Mouse (Mus musculus): ENCODE results near the gene Zfp607b. TPM values are rescaled to one million over a fixed set of nuclear protein-coding genes. Genes with fewer than 3 reads are reported as not detected.
A peak's percentile ranks its signal among the peaks of the same experiment; 100 is the strongest.

The Zfp607b gene
- polyA plus RNA-seq (2017; shearing (Covaris generic)) = 1 to 10 TPM; 2.1 TPM

- peak; percentile 98 for ATAC-seq
Measured at GRCm38 (mm10) chr7:27688815-27689612, at the start of gene Zfp607b. Zfp607b (plus strand) TSS chr7:27689340.

GRCm38 (mm10) chr7:27644471-27644870 lies 44.7 kb upstream of the Zfp607b start:
- no peak for ATAC-seq

GRCm38 (mm10) chr7:27646516-27646915 lies 42.6 kb upstream of the Zfp607b start:
- ATAC-seq = no peak

- no peak for ATAC-seq
Measured at GRCm38 (mm10) chr7:27647281-27648002, 41.7 kb upstream of the Zfp607b start.

GRCm38 (mm10) chr7:27649723-27650122 lies 39.4 kb upstream of the Zfp607b start:
- no peak for ATAC-seq

GRCm38 (mm10) chr7:27650949-27651348 lies 38.2 kb upstream of the Zfp607b start:
- peak; percentile 52 for ATAC-seq

- no peak for ATAC-seq
Measured at GRCm38 (mm10) chr7:27653681-27654437, 35.3 kb upstream of the Zfp607b start, which contains the start of gene Ttc9b. Ttc9b (plus strand) TSS chr7:27653915.

- no peak for ATAC-seq
Measured at GRCm38 (mm10) chr7:27654607-27655276, 34.4 kb upstream of the Zfp607b start.

- ATAC-seq = no peak
Measured at GRCm38 (mm10) chr7:27655545-27655944, 33.6 kb upstream of the Zfp607b start.

- ATAC-seq = no peak
Measured at GRCm38 (mm10) chr7:27656600-27656999, 32.5 kb upstream of the Zfp607b start.

- ATAC-seq = no peak
Measured at GRCm38 (mm10) chr7:27657824-27658395, 31.2 kb upstream of the Zfp607b start.

- no peak for ATAC-seq
Measured at GRCm38 (mm10) chr7:27658712-27659663, 30.2 kb upstream of the Zfp607b start.

- no peak for ATAC-seq
Measured at GRCm38 (mm10) chr7:27662038-27662437, 27.1 kb upstream of the Zfp607b start.

GRCm38 (mm10) chr7:27673064-27673574 lies 16.0 kb upstream of the Zfp607b start:
- ATAC-seq = no peak

- ATAC-seq = no peak
Measured at GRCm38 (mm10) chr7:27673575-27674131, 15.5 kb upstream of the Zfp607b start.

GRCm38 (mm10) chr7:27674195-27674521 lies 15.0 kb upstream of the Zfp607b start:
- no peak for ATAC-seq

GRCm38 (mm10) chr7:27674522-27675221 lies 14.5 kb upstream of the Zfp607b start, which contains the start of gene Map3k10:
Map3k10 (minus strand) TSS chr7:27674598.
- ATAC-seq = peak; percentile 96

- no peak for ATAC-seq
Measured at GRCm38 (mm10) chr7:27675222-27675612, 13.9 kb upstream of the Zfp607b start.

GRCm38 (mm10) chr7:27683218-27683617 lies 5.9 kb upstream of the Zfp607b start:
- no peak for ATAC-seq

- no peak for ATAC-seq
Measured at GRCm38 (mm10) chr7:27685220-27685619, 3.9 kb upstream of the Zfp607b start.

Measured in activated CD4-positive, CD25-positive, alpha-beta regulatory T cell, adult 4 months (primary cell).